Mouse (Mus musculus) neutrophil, adult 83 days (primary cell): ENCODE data around the gene Dhx16. TPM values are rescaled to one million over a fixed set of nuclear protein-coding genes. Genes with fewer than 3 reads are reported as not detected.

Source experiments
- total RNA-seq, 2 experiments: library from RNA; stranded (reverse); gene quantifications; one replicate each; pipeline ENCODE4 v1.2.4; 2023

Dhx16 gene
- 10 to 100 TPM; 66.1 to 74.8 TPM for total RNA-seq

GRCm38 (mm10) chr17:35879245-35880057 lies at the start of gene Dhx16:
Gene Dhx16, plus strand, starts transcription at chr17:35879819.

GRCm38 (mm10) chr17:35838122-35838544 lies 41.5 kb upstream of the Dhx16 start, which contains the start of gene Tubb5:
Gene Tubb5, minus strand, starts transcription at chr17:35838306.

GRCm38 (mm10) chr17:35841076-35841950 lies 38.3 kb upstream of the Dhx16 start, which contains the start of gene Mdc1:
Gene Mdc1, plus strand, starts transcription at chr17:35841515.

GRCm38 (mm10) chr17:35861198-35861857 lies 18.3 kb upstream of the Dhx16 start, which contains the start of gene Nrm:
Gene Nrm, plus strand, starts transcription at chr17:35861318.

GRCm38 (mm10) chr17:35865481-35866280 lies 13.9 kb upstream of the Dhx16 start, which contains the start of gene Ppp1r18:
Gene Ppp1r18, plus strand, starts transcription at chr17:35865593.

GRCm38 (mm10) chr17:35896781-35897643 lies 17.4 kb downstream of the Dhx16 start, which contains the start of gene 2310061I04Rik:
Gene 2310061I04Rik, minus strand, starts transcription at chr17:35897431.

GRCm38 (mm10) chr17:35909919-35910369 lies 30.3 kb downstream of the Dhx16 start, which contains the start of gene Atat1:
Gene Atat1, minus strand, starts transcription at chr17:35910075.

GRCm38 (mm10) chr17:35916297-35917142 lies 36.9 kb downstream of the Dhx16 start, which contains the start of the genes Mrps18b and Ppp1r10:
Gene Mrps18b, minus strand, starts transcription at chr17:35916389.
Gene Ppp1r10, plus strand, starts transcription at chr17:35916434.

Other genes starting within 250 kb of the Dhx16 start
- gene Mucl3, start 236.1 kb upstream of the Dhx16 start, total RNA-seq, result not detected
- gene Vars2, start 212.2 kb upstream of the Dhx16 start, total RNA-seq, result 10 to 100 TPM; 11.3 to 12.6 TPM
- gene Gtf2h4, start 206.1 kb upstream of the Dhx16 start, total RNA-seq, result 10 to 100 TPM; 13.9 to 14.0 TPM
- gene Ddr1, start 175.2 kb upstream of the Dhx16 start, total RNA-seq, result under 1 TPM; 0.18 to 0.51 TPM
- 100 to 1,000 TPM; 101 to 116 TPM for gene Ier3, start 58.1 kb upstream of the Dhx16 start, total RNA-seq
- 100 to 1,000 TPM; 163 to 179 TPM for gene Flot1, start 56.6 kb upstream of the Dhx16 start, total RNA-seq
- gene Tubb5, start 41.5 kb upstream of the Dhx16 start, total RNA-seq, result 100 to 1,000 TPM; 489 to 531 TPM
- 10 to 100 TPM; 37.2 to 40.1 TPM for gene Mdc1, start 38.3 kb upstream of the Dhx16 start, total RNA-seq
- gene Nrm, start 18.5 kb upstream of the Dhx16 start, total RNA-seq, result 10 to 100 TPM; 41.2 to 45.3 TPM
- gene Ppp1r18, start 14.2 kb upstream of the Dhx16 start, total RNA-seq, result 100 to 1,000 TPM; 261 to 289 TPM
- 10 to 100 TPM; 12.3 to 12.7 TPM for gene 2310061I04Rik, start 17.6 kb downstream of the Dhx16 start, total RNA-seq
- 10 to 100 TPM; 13.7 to 14.9 TPM for gene Atat1, start 30.3 kb downstream of the Dhx16 start, total RNA-seq
- gene Mrps18b, start 36.6 kb downstream of the Dhx16 start, total RNA-seq, result 10 to 100 TPM; 16.8 to 20.6 TPM
- 100 to 1,000 TPM; 215 to 217 TPM for gene Ppp1r10, start 36.6 kb downstream of the Dhx16 start, total RNA-seq
- 10 to 100 TPM; 62.8 to 64.8 TPM for gene Abcf1, start 89.9 kb downstream of the Dhx16 start, total RNA-seq
- gene Gnl1, start 100.0 kb downstream of the Dhx16 start, total RNA-seq, result 10 to 100 TPM; 38.0 to 39.9 TPM
- gene Prr3, start 100.4 kb downstream of the Dhx16 start, total RNA-seq, result 10 to 100 TPM; 20.8 to 21.4 TPM
- 10 to 100 TPM; 34.1 to 43.9 TPM for gene H2-T24, start 140.7 kb downstream of the Dhx16 start, total RNA-seq
- 100 to 1,000 TPM; 152 to 158 TPM for gene H2-T23, start 153.0 kb downstream of the Dhx16 start, total RNA-seq
- 10 to 100 TPM; 26.7 to 31.3 TPM for gene H2-T22, start 162.9 kb downstream of the Dhx16 start, total RNA-seq
- gene Gm6034, start 163.1 kb downstream of the Dhx16 start, total RNA-seq, result under 1 TPM in 1 of 2 experiments, not detected in 1; 0.35 TPM
- 10 to 100 TPM; 28.3 to 31.6 TPM for gene Gm11127, start 178.6 kb downstream of the Dhx16 start, total RNA-seq
- under 1 TPM in 1 of 2 experiments, not detected in 1; 0.31 TPM for gene Gm19684, start 241.9 kb downstream of the Dhx16 start, total RNA-seq
- 1 to 10 TPM; 1.4 to 1.5 TPM for gene Gm7030, start 249.6 kb downstream of the Dhx16 start, total RNA-seq